Mouse (Mus musculus): ENCODE measurements at regions not wholly inside any gene's neighbourhood (a gene's known extent, or its start where the extent isn't known, plus 50 kb on each side); places are given as distances from the start of the nearest gene placed in this dataset.

DNA sequence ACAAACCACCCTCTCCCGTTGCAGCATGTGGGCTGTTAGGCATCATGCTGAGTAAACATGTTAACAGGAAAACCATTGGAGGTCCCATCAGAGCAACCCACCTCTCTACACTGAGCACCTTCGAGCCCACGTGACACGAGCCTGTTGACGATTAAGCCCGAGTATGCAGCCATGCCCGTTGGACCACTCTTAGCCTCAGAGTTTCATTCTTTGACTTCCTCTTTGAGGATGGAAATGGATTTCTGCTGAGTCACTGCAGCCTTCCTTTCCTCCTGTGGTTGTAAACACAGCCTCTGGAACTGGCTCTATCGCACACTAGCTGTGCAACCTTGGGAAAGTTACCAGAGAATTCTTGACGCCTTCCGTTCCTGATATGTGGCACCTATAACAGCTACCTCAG is 114.1 kb upstream of the Mkln1 start:
- Histone ChIP-seq H3K9me3 (ENCODE audit: control insufficient read depth, low read depth, low read length) (no peaks in the 10 kb centered on the region), H3K4me3 (ENCODE audit: low read depth, low read length) (no peak overlapping the region), H3K4me2 (replicated peaks; ENCODE audit: low read depth, low read length) (no peak overlapping the region), H3K27me3 (ENCODE audit: control insufficient read depth, insufficient read depth, low read length) (no peaks in the 10 kb centered on the region), H3K36me3 (ENCODE audit: control insufficient read depth, insufficient read depth, low read length) (no peaks in the 10 kb centered on the region), H3K27ac (ENCODE audit: low read length) (no peak overlapping the region), H3K9ac (replicated peaks; ENCODE audit: low read depth, low read length) (no peak overlapping the region), H3K4me1 (ENCODE audit: control insufficient read depth, insufficient read depth, low read length) (peaks cover 8% of the 10 kb centered on the region)
- WGBS = 77% methylated on average over 10 of the region's 10 CpGs
- no peak for ATAC-seq (ENCODE audit: insufficient number of reproducible peaks, insufficient read depth, low FRiP score, low read depth)

DNA sequence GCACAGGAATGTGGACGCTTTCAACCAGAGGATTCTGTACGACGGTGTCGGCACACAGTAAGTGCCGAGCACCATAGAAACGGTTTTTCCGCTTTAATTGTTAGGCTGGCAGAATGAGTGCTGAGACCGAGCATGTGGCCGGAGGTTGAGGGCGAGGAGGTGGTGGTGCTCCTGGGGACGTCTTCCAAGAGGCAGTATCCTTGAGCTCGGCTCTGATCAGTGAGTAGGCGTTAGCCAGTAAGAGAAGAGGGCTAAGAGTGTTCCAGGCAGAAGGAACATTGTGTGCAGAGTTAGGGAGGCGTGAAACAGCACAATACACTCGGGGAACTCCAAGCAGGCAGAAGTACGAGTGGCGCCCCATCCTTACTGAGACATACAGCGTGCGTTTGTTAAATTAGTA is 113.5 kb upstream of the Mkln1 start:
- H3K36me3 ChIP-seq (ENCODE audit: control insufficient read depth, insufficient read depth, low read length) = no peaks in the 10 kb centered on the region
- H3K27me3 ChIP-seq (ENCODE audit: control insufficient read depth, insufficient read depth, low read length) = no peaks in the 10 kb centered on the region
- 91% methylated on average over 19 of the region's 19 CpGs for WGBS
- no peak overlapping the region for H3K27ac ChIP-seq (ENCODE audit: low read length)
- no peak overlapping the region for H3K9ac ChIP-seq (replicated peaks; ENCODE audit: low read depth, low read length)
- ATAC-seq (ENCODE audit: insufficient number of reproducible peaks, insufficient read depth, low FRiP score, low read depth) = no peak
- no peaks in the 10 kb centered on the region for H3K9me3 ChIP-seq (ENCODE audit: control insufficient read depth, low read depth, low read length)
- H3K4me1 ChIP-seq (ENCODE audit: control insufficient read depth, insufficient read depth, low read length) = peaks cover 8% of the 10 kb centered on the region
- no peak overlapping the region for H3K4me2 ChIP-seq (replicated peaks; ENCODE audit: low read depth, low read length)
- H3K4me3 ChIP-seq (ENCODE audit: low read depth, low read length) = no peak overlapping the region

DNA sequence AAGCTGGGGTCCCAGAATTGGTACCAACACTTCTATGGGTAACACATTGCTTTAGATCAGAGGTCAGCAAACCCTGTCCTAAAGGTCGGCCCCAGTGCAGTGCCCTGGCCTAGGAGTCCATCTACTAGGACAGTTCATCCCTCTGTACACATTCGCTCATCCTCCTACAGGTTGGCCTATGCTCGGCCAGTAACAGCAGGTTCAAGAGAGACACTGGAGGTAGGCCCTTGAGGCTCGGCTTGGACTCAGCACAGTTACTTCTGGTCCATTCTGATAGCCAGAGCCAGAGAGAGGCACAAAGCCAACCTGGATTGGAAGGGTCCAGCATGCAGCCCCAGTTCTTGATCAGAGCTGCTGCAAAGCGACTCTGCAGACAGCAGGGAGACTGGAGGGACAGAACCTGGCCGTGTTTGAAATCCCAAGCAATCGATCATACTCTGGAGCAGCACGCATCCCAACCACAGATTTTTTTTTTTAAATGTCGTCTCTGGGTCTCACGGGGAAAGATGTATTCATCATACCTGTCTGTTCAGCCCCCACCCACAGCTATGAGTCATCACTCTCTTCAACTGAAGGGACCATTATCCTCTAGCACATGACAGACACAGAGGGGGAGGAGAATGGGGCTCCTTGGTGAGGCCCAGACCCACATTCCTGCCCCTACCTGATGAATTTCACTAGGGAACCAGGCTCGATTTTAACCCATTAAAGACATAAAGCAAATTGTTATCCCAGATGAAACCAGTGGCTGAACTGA is 112.4 kb upstream of the Mkln1 start:
- H3K9ac ChIP-seq (replicated peaks; ENCODE audit: low read depth, low read length) = no peak overlapping the region
- H3K4me3 ChIP-seq (ENCODE audit: low read depth, low read length) = no peak overlapping the region
- WGBS = 56% methylated on average over 11 of the region's 11 CpGs
- H3K4me2 ChIP-seq (replicated peaks; ENCODE audit: low read depth, low read length) = no peak overlapping the region
- ATAC-seq (ENCODE audit: insufficient number of reproducible peaks, insufficient read depth, low FRiP score, low read depth) = no peak
- H3K4me1 ChIP-seq (ENCODE audit: control insufficient read depth, insufficient read depth, low read length) = peaks cover 8% of the 10 kb centered on the region
- H3K27me3 ChIP-seq (ENCODE audit: control insufficient read depth, insufficient read depth, low read length) = no peaks in the 10 kb centered on the region
- no peaks in the 10 kb centered on the region for H3K9me3 ChIP-seq (ENCODE audit: control insufficient read depth, low read depth, low read length)
- no peaks in the 10 kb centered on the region for H3K36me3 ChIP-seq (ENCODE audit: control insufficient read depth, insufficient read depth, low read length)
- no peak overlapping the region for H3K27ac ChIP-seq (ENCODE audit: low read length)

DNA sequence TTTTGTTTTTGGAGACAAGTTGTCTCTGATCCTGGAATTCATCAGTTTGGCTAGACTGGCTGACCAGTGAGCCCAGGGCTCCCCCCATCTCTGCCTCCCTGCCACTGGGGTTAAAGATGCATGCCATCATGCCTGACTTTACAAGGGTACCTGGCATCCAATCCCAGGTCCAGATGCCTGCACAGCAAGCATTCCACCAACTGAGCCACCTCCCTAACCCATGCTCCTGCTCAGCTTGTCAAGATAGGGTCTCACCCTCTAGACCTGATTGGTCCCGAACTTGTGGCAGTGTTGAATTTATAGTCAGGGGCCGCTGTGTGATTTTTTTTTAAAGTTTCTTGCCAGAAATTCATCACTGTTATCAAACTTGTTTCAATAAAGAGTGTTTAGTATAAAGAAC is 111.4 kb upstream of the Mkln1 start:
- no peak for ATAC-seq (ENCODE audit: insufficient number of reproducible peaks, insufficient read depth, low FRiP score, low read depth)
- WGBS = 55% methylated on average over 2 of the region's 2 CpGs

DNA sequence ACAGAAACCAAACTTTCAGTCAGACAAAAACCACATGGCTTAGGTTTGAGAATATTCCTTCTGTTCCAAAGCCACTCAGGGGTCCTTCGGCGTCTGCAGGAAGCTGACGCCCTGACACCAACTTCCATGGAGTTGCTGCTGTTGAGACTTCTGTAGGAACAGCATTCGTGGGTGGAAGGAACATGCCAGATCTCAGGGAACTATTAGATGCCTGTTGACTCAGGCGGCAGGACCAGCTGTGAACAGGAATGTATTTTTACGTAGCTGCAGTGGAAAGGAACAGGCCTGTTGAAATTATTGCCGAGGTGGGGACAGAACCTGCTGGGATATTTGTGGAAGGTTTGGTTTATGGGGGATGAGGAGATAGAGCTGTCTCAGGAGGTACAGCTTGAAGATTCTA is 110.8 kb upstream of the Mkln1 start:
- Histone ChIP-seq H3K4me2 (replicated peaks; ENCODE audit: low read depth, low read length) (no peak overlapping the region), H3K27ac (ENCODE audit: low read length) (no peak overlapping the region), H3K4me1 (ENCODE audit: control insufficient read depth, insufficient read depth, low read length) (peaks cover 8% of the 10 kb centered on the region), H3K27me3 (ENCODE audit: control insufficient read depth, insufficient read depth, low read length) (no peaks in the 10 kb centered on the region), H3K36me3 (ENCODE audit: control insufficient read depth, insufficient read depth, low read length) (no peaks in the 10 kb centered on the region), H3K9ac (replicated peaks; ENCODE audit: low read depth, low read length) (no peak overlapping the region), H3K4me3 (ENCODE audit: low read depth, low read length) (no peak overlapping the region), H3K9me3 (ENCODE audit: control insufficient read depth, low read depth, low read length) (no peaks in the 10 kb centered on the region)
- 27% methylated on average over 7 of the region's 7 CpGs for WGBS
- no peak for ATAC-seq (ENCODE audit: insufficient number of reproducible peaks, insufficient read depth, low FRiP score, low read depth)

More for the DNA sequence above, 111.4 kb upstream of the Mkln1 start:
- H3K4me3 ChIP-seq (ENCODE audit: low read depth, low read length) = no peak overlapping the region
- H3K9ac ChIP-seq (replicated peaks; ENCODE audit: low read depth, low read length) = no peak overlapping the region
- H3K9me3 ChIP-seq (ENCODE audit: control insufficient read depth, low read depth, low read length) = no peaks in the 10 kb centered on the region
- no peaks in the 10 kb centered on the region for H3K36me3 ChIP-seq (ENCODE audit: control insufficient read depth, insufficient read depth, low read length)
- H3K4me2 ChIP-seq (replicated peaks; ENCODE audit: low read depth, low read length) = no peak overlapping the region
- H3K27me3 ChIP-seq (ENCODE audit: control insufficient read depth, insufficient read depth, low read length) = no peaks in the 10 kb centered on the region
- H3K27ac ChIP-seq (ENCODE audit: low read length) = no peak overlapping the region
- H3K4me1 ChIP-seq (ENCODE audit: control insufficient read depth, insufficient read depth, low read length) = peaks cover 8% of the 10 kb centered on the region

DNA sequence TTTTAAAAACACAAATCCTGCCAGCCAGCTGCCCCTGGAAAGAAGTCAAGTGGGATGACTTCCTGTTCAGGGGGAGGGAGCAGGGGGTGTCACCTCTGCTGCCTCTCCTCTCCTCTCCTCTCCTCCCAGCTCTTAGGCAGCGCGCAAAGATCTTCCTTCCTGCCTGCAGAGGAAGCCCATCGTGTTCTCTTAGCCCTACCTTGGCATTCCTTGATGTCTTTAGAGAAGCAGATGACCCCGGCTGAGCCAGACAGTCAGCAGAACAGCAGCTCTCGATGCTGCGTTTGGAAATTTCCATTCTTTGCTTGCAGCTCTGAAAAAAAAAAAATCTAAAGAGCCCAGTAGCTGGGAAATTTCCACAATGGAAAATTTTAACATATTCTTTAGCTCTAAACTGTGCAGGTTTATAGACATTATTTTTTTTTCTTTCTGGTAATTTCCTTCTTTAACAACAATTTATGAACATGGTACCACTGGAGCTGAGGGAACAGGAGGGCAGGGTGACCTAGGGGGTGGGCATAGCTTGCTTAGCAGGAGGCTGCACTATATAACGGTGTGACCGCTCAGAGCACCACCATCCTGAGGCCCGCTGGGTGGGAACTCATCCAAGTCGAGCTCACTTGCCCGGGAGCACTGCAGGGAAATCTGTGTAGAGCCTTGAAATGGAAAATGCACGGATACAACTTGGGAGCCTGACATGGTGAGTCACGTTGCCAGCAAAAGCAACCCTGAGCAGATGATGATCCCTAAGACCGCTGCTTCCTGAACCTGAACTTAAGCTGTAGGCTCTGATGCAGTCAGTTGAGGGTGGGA is 109.9 kb upstream of the Mkln1 start:
- no peak overlapping the region for H3K4me3 ChIP-seq (ENCODE audit: low read depth, low read length)
- H3K4me1 ChIP-seq (ENCODE audit: control insufficient read depth, insufficient read depth, low read length) = peaks cover 8% of the 10 kb centered on the region
- H3K36me3 ChIP-seq (ENCODE audit: control insufficient read depth, insufficient read depth, low read length) = no peaks in the 10 kb centered on the region
- no peaks in the 10 kb centered on the region for H3K9me3 ChIP-seq (ENCODE audit: control insufficient read depth, low read depth, low read length)
- no peak overlapping the region for H3K27ac ChIP-seq (ENCODE audit: low read length)
- H3K9ac ChIP-seq (replicated peaks; ENCODE audit: low read depth, low read length) = no peak overlapping the region
- WGBS = 37% methylated on average over 14 of the region's 14 CpGs
- no peak overlapping the region for H3K4me2 ChIP-seq (replicated peaks; ENCODE audit: low read depth, low read length)
- no peak for ATAC-seq (ENCODE audit: insufficient number of reproducible peaks, insufficient read depth, low FRiP score, low read depth)
- H3K27me3 ChIP-seq (ENCODE audit: control insufficient read depth, insufficient read depth, low read length) = no peaks in the 10 kb centered on the region

DNA sequence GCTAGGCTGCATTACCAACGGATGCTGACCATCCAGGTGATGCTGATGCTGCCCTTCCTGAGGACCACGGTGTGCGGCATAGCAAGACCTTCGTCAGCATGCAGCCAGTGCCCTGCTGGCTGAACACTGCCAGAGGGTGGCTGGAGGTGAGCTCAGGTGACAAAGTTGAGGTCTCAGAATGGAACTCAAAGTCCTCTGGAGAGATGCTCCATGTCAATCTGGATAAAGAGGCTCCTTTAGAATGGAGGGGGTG is 109.4 kb upstream of the Mkln1 start:
- 93% methylated on average over 4 of the region's 4 CpGs for WGBS
- Histone ChIP-seq H3K4me1 (ENCODE audit: control insufficient read depth, insufficient read depth, low read length) (peaks cover 8% of the 10 kb centered on the region), H3K4me3 (ENCODE audit: low read depth, low read length) (no peak overlapping the region), H3K9me3 (ENCODE audit: control insufficient read depth, low read depth, low read length) (no peaks in the 10 kb centered on the region), H3K27me3 (ENCODE audit: control insufficient read depth, insufficient read depth, low read length) (no peaks in the 10 kb centered on the region), H3K27ac (ENCODE audit: low read length) (no peak overlapping the region), H3K4me2 (replicated peaks; ENCODE audit: low read depth, low read length) (no peak overlapping the region), H3K9ac (replicated peaks; ENCODE audit: low read depth, low read length) (no peak overlapping the region), H3K36me3 (ENCODE audit: control insufficient read depth, insufficient read depth, low read length) (no peaks in the 10 kb centered on the region)
- ATAC-seq (ENCODE audit: insufficient number of reproducible peaks, insufficient read depth, low FRiP score, low read depth) = no peak

DNA sequence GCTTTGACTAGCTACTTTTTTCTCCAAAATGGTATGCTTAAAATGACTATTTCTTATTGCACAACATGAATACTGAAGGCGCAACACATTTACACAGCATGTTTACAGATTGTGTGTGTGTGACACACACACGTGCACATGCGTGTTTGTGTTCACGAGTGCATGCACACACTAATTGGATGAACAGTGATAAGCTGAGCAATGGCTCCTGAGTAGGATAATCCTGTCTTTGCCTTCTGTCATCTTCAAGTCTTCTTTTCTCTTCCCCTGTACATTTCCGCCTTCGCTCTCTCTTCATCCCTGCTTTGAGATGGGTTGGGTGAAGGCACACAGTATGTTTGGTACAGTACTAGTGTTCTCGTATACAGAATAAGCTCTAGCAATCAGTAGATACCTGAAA is 106.5 kb upstream of the Mkln1 start:
- ATAC-seq (ENCODE audit: insufficient number of reproducible peaks, insufficient read depth, low FRiP score, low read depth) = no peak
- H3K27ac ChIP-seq (ENCODE audit: low read length) = no peak overlapping the region
- H3K4me2 ChIP-seq (replicated peaks; ENCODE audit: low read depth, low read length) = no peak overlapping the region
- H3K4me1 ChIP-seq (ENCODE audit: control insufficient read depth, insufficient read depth, low read length) = peaks cover 8% of the 10 kb centered on the region
- no peak overlapping the region for H3K4me3 ChIP-seq (ENCODE audit: low read depth, low read length)
- no peaks in the 10 kb centered on the region for H3K27me3 ChIP-seq (ENCODE audit: control insufficient read depth, insufficient read depth, low read length)
- H3K9ac ChIP-seq (replicated peaks; ENCODE audit: low read depth, low read length) = no peak overlapping the region
- no peaks in the 10 kb centered on the region for H3K36me3 ChIP-seq (ENCODE audit: control insufficient read depth, insufficient read depth, low read length)
- H3K9me3 ChIP-seq (ENCODE audit: control insufficient read depth, low read depth, low read length) = no peaks in the 10 kb centered on the region
- WGBS = 91% methylated on average over 7 of the region's 7 CpGs

Measured in stomach, embryonic 14.5 days (tissue).